Mouse (Mus musculus) G1E (cell line): ENCODE data around the gene Ttll12.

Experiments used
- CTCF ChIP-seq: IDR thresholded peaks from 2 replicates; pipeline ENCODE4 v1.5.1; 2012; ENCODE audit warnings: low read depth, low read length, inconsistent platforms, mixed read lengths
- GATA1 ChIP-seq: IDR thresholded peaks from 2 replicates; pipeline ENCODE4 v1.6.1; 2012; ENCODE audit warnings: borderline replicate concordance, low read length, inconsistent platforms, mixed read lengths
- GATA2 ChIP-seq: IDR thresholded peaks from 2 replicates; pipeline ENCODE4 v1.6.1; 2012; ENCODE audit warnings: low read depth, low read length, inconsistent platforms, borderline replicate concordance
- POLR2AphosphoS5 ChIP-seq: IDR thresholded peaks from 2 replicates; pipeline ENCODE4 v1.6.1; 2012; ENCODE audit warnings: low read depth, low read length, inconsistent platforms; ENCODE audit not compliant: insufficient replicate concordance
- TAL1 ChIP-seq: conservative IDR thresholded peaks from 2 replicates; pipeline ENCODE4 v1.6.1; 2012; ENCODE audit warnings: low read depth, low read length, inconsistent platforms, mixed read lengths

- no peak for TF ChIP-seq CTCF
- TF ChIP-seq POLR2AphosphoS5, result no peak
- no peak for TF ChIP-seq TAL1
- no peak for TF ChIP-seq GATA1
- no peak for TF ChIP-seq GATA2
Measured at GRCm38 (mm10) chr15:83631071-83631470, 36.1 kb upstream of the Ttll12 start.
